Mouse (Mus musculus) midbrain, embryonic 14.5 days (tissue): ENCODE results near the gene Trim75. TPM values are rescaled to one million over a fixed set of nuclear protein-coding genes. Genes with fewer than 3 reads are reported as not detected.

Experiments used
- ATAC-seq: fragments of 200-750 bp; cut with Nextera tagmentation; 2 replicates; pipeline ENCODE4 v1.8.0; 2017; ENCODE audit warnings: moderate number of reproducible peaks, moderate library complexity; ENCODE audit not compliant: low FRiP score, low TSS enrichment
- DNase-seq: peaks from one replicate; pipeline ENCODE4 v3.0.0-alpha.2; 2015
- H3K27ac ChIP-seq: fragments of 300-500 bp; sonication (generic); replicated peaks from 2 replicates; pipeline ENCODE4 v1.5.1; 2014; ENCODE audit warnings: mild to moderate bottlenecking, low read depth, low read length, moderate library complexity
- H3K27me3 ChIP-seq: fragments of 300-500 bp; sonication (generic); 2 replicates; pipeline ENCODE4 v1.6.1; 2014; ENCODE audit warnings: low read length, control low read depth, mixed read lengths; ENCODE audit not compliant: control insufficient read depth, insufficient read depth
- H3K36me3 ChIP-seq: fragments of 300-500 bp; sonication (generic); 2 replicates; pipeline ENCODE4 v1.6.1; 2014; ENCODE audit warnings: low read length, control low read depth; ENCODE audit not compliant: control insufficient read depth, insufficient read depth
- H3K4me1 ChIP-seq: fragments of 300-500 bp; sonication (generic); 2 replicates; pipeline ENCODE4 v1.6.1; 2014; ENCODE audit warnings: mild to moderate bottlenecking, antibody characterized with exemption, low read length, control low read depth; ENCODE audit not compliant: control insufficient read depth, insufficient read depth
- H3K4me2 ChIP-seq: fragments of 300-500 bp; sonication (generic); 2 replicates; pipeline ENCODE4 v1.6.1; 2014; ENCODE audit warnings: mild to moderate bottlenecking, low read length, moderate library complexity
- H3K4me3 ChIP-seq: fragments of 300-500 bp; sonication (generic); replicated peaks from 2 replicates; pipeline ENCODE4 v1.5.1; 2014; ENCODE audit warnings: low read depth, low read length
- H3K9ac ChIP-seq: fragments of 300-500 bp; sonication (generic); replicated peaks from 2 replicates; pipeline ENCODE4 v1.6.1; 2014; ENCODE audit warnings: mild to moderate bottlenecking, low read length, moderate library complexity
- H3K9me3 ChIP-seq: fragments of 300-500 bp; sonication (generic); 2 replicates; pipeline ENCODE4 v1.6.1; 2016; ENCODE audit warnings: low read length, control low read depth, mixed read lengths; ENCODE audit not compliant: control insufficient read depth
- WGBS: fragments of 180-500 bp; shearing (Covaris S2); extraction: QIAGEN DNeasy Blood & Tissue Kit; methylation state at CpG from one replicate; pipeline ENCODE4 v1.1.7; 2014; 5-methylcytosine and 5-hydroxymethylcytosine counted together
- polyA plus RNA-seq: library from polyadenylated mRNA; unstranded; fragments of >200 nt; fragmentation: Nextera tagmentation; extraction: Ambion mirVana; gene quantifications from 2 replicates; pipeline ENCODE4 v1.2.1, GENCODE M21; 2014

Gene Trim75
- 0.08 and 0.18 TPM in 2 replicates for polyA plus RNA-seq

DNA sequence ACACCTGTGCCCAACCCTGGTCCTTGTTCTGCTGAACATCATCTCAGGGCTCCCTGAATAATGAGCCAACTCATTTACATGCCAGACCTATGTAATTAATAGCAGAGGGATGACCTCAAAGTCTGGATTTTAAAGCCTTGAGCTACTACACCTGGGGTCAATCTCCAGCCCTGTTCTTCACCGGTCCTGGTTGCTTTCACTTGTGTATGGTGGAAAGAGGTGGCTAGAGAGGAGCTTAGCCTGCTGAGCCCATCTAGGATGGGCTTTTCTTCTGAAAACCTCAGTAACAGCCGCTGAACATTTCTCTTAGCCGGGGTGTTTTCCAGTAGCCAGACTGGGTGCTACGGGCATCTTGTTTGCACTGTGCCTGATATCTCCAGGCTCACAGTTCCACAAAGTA is at the start of gene Trim75:
Gene Trim75, minus strand, starts transcription at position 101 of the 400 bp plus-strand sequence.
- Histone ChIP-seq H3K4me3 (no peak within 1 kb of the TSS), H3K9me3 (no peaks in the 10 kb centered on the region), H3K9ac (no peak within 1 kb of the TSS), H3K4me2 (no peak within 1 kb of the TSS), H3K27me3 (no peaks in the 10 kb centered on the region), H3K4me1 (no peaks in the 10 kb centered on the region), H3K36me3 (no peaks in the 10 kb centered on the region), H3K27ac (no peak within 1 kb of the TSS)
- 91% methylated on average over 4 of the region's 4 CpGs for WGBS
- DNase-seq (no peak), ATAC-seq (no peak)

DNA sequence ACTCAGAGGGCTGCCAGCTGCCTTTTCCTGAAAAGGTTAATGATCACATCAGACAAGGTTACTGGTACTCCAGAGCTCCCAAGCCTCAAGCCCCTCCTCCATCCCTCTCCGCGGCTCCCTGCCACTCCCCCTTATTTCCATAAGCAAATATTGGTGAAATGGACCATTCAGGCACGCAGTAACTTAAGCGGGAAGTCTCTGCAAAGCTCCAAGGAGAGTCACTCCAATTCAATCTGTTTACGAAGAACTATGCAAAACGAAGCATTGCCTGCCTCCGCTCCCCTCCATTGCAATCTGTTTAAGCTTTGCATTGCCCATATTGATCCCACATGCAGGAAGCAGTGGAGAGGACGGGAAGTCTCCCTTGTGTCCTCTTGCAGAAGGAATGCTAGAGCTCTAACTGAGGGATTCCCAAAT is 49.5 kb upstream of the Trim75 start, which contains the start of gene Apela:
Gene Apela, minus strand, starts transcription at position 220 of the 417 bp plus-strand sequence.
- H3K9ac ChIP-seq = peak within 1 kb of the TSS; percentile 45; the same call in 1 of the 2 replicates
- H3K27me3 ChIP-seq = no peaks in the 10 kb centered on the region
- H3K9me3 ChIP-seq = no peaks in the 10 kb centered on the region
- H3K4me1 ChIP-seq = peaks cover 12% of the 10 kb centered on the region; the same call in 1 of the 2 replicates
- DNase-seq (peak; percentile 65), ATAC-seq (peak; percentile 47; the same call in 1 of the 2 replicates)
- no peaks in the 10 kb centered on the region for H3K36me3 ChIP-seq
- WGBS = 1% methylated on average over 8 of the region's 8 CpGs
- H3K27ac ChIP-seq = no peak within 1 kb of the TSS
- H3K4me3 ChIP-seq = peak within 1 kb of the TSS; percentile 29
- H3K4me2 ChIP-seq = peak within 1 kb of the TSS; percentile 59

DNA sequence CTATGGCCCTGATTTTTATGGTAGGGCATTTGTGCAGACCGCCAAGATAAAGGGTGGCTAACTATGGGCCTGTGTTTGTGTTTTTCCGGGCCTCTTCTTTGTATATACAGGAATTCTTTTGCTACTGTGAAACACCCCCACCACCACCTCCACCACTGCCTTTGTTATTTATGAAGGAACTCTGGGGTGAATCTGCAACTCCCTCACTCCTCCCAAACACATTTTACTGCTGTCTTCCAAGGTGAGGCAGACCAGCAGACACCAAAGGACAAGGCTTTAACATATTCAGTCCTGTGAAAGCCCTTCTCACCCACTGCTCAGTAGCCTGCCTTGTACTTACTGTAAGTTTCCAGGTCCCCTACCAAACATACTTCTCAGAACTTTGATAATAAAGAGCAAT is 46.5 kb upstream of the Trim75 start:
- ATAC-seq (no peak), DNase-seq (no peak)
- Histone ChIP-seq H3K9ac (no peak overlapping the region), H3K27me3 (no peaks in the 10 kb centered on the region), H3K27ac (no peak overlapping the region), H3K4me1 (peaks cover 12% of the 10 kb centered on the region; the same call in 1 of the 2 replicates), H3K4me2 (no peak overlapping the region), H3K9me3 (no peaks in the 10 kb centered on the region), H3K36me3 (no peaks in the 10 kb centered on the region), H3K4me3 (no peak overlapping the region)
- WGBS = 54% methylated on average over 2 of the region's 2 CpGs

DNA sequence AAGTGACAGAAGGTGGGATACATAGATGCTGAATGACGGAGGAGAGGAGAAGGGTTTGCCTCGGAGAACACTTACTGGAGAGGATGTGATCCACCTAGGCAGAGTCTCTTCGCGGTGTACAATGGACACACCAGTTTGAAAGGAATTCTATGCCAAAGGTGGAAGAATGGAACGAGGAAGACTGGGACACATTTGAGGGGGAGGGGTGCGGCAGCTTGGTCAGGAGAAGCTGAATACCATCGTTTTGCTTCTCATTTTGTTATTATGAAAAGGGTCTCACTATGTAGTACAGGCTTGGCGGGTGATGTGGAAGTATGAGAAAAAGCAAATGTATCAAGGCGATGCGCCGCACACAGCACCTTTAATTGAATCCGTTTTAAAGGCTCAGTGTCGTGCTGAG is 45.4 kb upstream of the Trim75 start:
- 88% methylated on average over 13 of the region's 13 CpGs for WGBS

GRCm38 (mm10) chr8:65032107-65032506 is 44.5 kb upstream of the Trim75 start:
- H3K4me1 ChIP-seq = peaks cover 8% of the 10 kb centered on the region; the same call in 1 of the 2 replicates
- no peak overlapping the region for H3K4me3 ChIP-seq
- ATAC-seq = no peak
- H3K4me2 ChIP-seq = no peak overlapping the region
- no peaks in the 10 kb centered on the region for H3K36me3 ChIP-seq
- no peak for DNase-seq
- WGBS = 89% methylated on average over 1 of the region's 1 CpGs
- no peaks in the 10 kb centered on the region for H3K27me3 ChIP-seq
- no peaks in the 10 kb centered on the region for H3K9me3 ChIP-seq
- no peak overlapping the region for H3K27ac ChIP-seq
- no peak overlapping the region for H3K9ac ChIP-seq

More for the DNA sequence above, 45.4 kb upstream of the Trim75 start:
- no peak for DNase-seq
- Histone ChIP-seq H3K4me2 (no peak overlapping the region), H3K27ac (no peak overlapping the region), H3K9ac (no peak overlapping the region), H3K4me1 (peaks cover 12% of the 10 kb centered on the region; the same call in 1 of the 2 replicates), H3K36me3 (no peaks in the 10 kb centered on the region), H3K9me3 (no peaks in the 10 kb centered on the region), H3K4me3 (no peak overlapping the region), H3K27me3 (no peaks in the 10 kb centered on the region)
- no peak for ATAC-seq

DNA sequence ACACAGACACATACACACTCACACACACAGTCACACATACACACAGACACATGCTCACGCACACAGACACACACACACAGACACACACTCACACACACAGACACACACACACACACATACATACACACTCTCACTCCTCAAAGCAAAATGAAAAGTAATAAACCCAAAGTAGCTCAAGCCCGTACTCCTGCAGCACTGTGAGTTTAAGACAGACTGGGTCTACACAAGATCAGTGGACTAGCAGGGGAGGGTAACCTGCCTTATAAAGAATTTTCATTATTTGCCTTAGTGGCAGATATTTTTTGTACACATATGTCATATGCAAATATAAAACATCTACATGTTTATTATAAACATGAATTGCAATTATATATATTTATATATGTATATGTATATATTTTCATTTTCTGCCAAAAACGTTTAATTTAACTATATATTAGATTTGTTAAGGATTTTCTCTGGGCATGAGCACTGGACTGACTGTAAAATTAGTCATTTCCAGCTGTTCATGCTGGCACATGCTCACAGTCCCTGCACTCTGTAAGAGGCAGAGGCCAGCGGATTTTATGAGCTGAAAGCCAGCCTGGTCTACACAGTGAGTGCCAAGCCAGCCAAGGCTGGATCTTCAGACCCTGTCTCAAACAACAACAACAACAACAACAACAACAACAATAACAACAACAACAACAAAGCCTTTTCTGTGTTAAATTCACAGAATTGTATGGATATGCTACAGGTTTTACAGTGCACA is 43.3 kb upstream of the Trim75 start:
- no peaks in the 10 kb centered on the region for H3K27me3 ChIP-seq
- 82% methylated on average over 4 of the region's 4 CpGs for WGBS
- H3K27ac ChIP-seq = no peak overlapping the region
- 0 out of 2 replicates have a peak, but pooled peaks cover 3% of the 10 kb centered on the region for H3K4me1 ChIP-seq
- H3K9ac ChIP-seq = no peak overlapping the region
- no peaks in the 10 kb centered on the region for H3K36me3 ChIP-seq
- ATAC-seq = no peak
- no peak for DNase-seq
- H3K4me3 ChIP-seq = no peak overlapping the region
- H3K4me2 ChIP-seq = no peak overlapping the region
- no peaks in the 10 kb centered on the region for H3K9me3 ChIP-seq

GRCm38 (mm10) chr8:65029776-65030175 is 42.1 kb upstream of the Trim75 start:
- no peak for ATAC-seq
- no peak for DNase-seq
- no peaks in the 10 kb centered on the region for H3K36me3 ChIP-seq
- no peak overlapping the region for H3K4me2 ChIP-seq
- H3K9ac ChIP-seq = no peak overlapping the region
- H3K27ac ChIP-seq = no peak overlapping the region
- no peaks in the 10 kb centered on the region for H3K4me1 ChIP-seq
- H3K4me3 ChIP-seq = no peak overlapping the region
- H3K27me3 ChIP-seq = no peaks in the 10 kb centered on the region
- 91% methylated on average over 4 of the region's 4 CpGs for WGBS
- no peaks in the 10 kb centered on the region for H3K9me3 ChIP-seq

- H3K4me3 ChIP-seq = no peak overlapping the region
- H3K36me3 ChIP-seq = no peaks in the 10 kb centered on the region
- no peaks in the 10 kb centered on the region for H3K4me1 ChIP-seq
- no peak overlapping the region for H3K27ac ChIP-seq
- H3K9ac ChIP-seq = no peak overlapping the region
- no peak overlapping the region for H3K4me2 ChIP-seq
- no peaks in the 10 kb centered on the region for H3K27me3 ChIP-seq
- 70% methylated on average over 12 of the region's 12 CpGs for WGBS
- ATAC-seq = no peak
- no peaks in the 10 kb centered on the region for H3K9me3 ChIP-seq
- DNase-seq = no peak
Measured at GRCm38 (mm10) chr8:65028959-65029686, 41.5 kb upstream of the Trim75 start.
